Mouse (Mus musculus): ENCODE measurements at regions not wholly inside any gene's neighbourhood (a gene's known extent, or its start where the extent isn't known, plus 50 kb on each side); places are given as distances from the start of the nearest gene placed in this dataset.
A peak's percentile ranks its signal among the peaks of the same experiment; 100 is the strongest.

- no peak for DNase-seq
Measured at GRCm38 (mm10) chr15:19778651-19779050, 670.4 kb upstream of the Cdh12 start.

GRCm38 (mm10) chr15:19783883-19784282 is 665.2 kb upstream of the Cdh12 start:
- no peak for DNase-seq

GRCm38 (mm10) chr15:19806994-19807393 is 642.1 kb upstream of the Cdh12 start:
- no peak for DNase-seq

GRCm38 (mm10) chr15:19813647-19814046 is 635.4 kb upstream of the Cdh12 start:
- DNase-seq = no peak

- peak; percentile 96 for DNase-seq
Measured at GRCm38 (mm10) chr15:19856892-19857655, 592.0 kb upstream of the Cdh12 start.

GRCm38 (mm10) chr15:19857656-19858006 is 591.4 kb upstream of the Cdh12 start:
- no peak for DNase-seq

GRCm38 (mm10) chr15:19858668-19859067 is 590.4 kb upstream of the Cdh12 start:
- no peak for DNase-seq

GRCm38 (mm10) chr15:19863979-19864378 is 585.1 kb upstream of the Cdh12 start:
- DNase-seq = no peak

- DNase-seq = no peak
Measured at GRCm38 (mm10) chr15:19866559-19866958, 582.5 kb upstream of the Cdh12 start.

GRCm38 (mm10) chr15:19869041-19869440 is 580.0 kb upstream of the Cdh12 start:
- no peak for DNase-seq

GRCm38 (mm10) chr15:19872611-19873010 is 576.5 kb upstream of the Cdh12 start:
- no peak for DNase-seq
